Mouse (Mus musculus): ENCODE results near the gene Prr5l.

Gene Prr5l

DNA sequence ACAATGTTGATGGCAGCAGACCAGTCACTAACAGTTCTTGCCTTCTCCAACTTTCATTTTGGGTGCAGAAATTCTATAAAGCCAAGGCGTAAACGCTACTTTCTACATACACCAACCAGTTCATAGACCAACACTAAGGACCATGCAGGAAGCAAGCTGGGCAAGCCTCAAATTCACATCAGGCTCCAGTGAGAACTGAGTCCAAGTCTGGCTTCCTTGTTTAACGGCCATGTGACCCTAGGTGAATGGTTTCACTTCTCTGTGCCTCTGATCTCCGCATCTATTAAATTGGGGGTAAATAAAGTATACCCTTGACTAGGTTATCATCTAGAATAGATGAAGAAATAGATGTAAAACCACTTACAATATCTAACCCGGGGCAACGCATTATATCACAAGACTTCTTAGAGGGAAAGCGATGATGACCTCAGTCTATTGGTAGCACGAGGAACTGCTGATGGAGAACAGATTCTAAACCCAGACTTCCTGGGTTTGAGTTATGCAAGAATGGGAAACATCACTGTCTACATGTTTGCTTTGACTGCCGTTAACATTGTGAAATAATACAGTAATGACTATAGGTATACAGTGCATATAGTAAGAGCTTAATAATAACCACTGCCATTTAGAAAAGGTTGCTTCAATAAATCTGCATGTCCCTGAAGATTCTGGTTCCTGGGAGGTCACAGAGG, 1.2 kb downstream of the Prr5l start:
- no peak for ATAC-seq (ENCODE audit: low TSS enrichment)

DNA sequence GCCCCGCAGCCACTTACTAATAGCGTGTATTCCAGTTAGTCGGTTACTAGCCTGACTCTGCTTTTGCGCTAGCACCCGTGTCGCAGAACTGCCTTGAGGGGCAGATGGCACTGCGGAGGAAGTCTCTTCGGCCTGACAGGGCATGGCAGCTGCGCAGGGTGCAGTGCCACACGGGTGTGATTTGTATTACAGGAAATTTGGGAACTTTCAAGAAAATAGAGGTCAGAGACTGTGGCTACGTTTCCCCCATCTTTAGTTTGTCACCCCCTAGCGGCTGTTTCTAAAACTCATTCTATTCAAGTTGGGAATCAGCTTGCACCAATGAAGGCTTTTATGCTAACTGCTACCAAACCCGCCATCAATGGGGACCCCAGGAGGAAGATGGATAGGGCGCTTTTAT, 11.6 kb downstream of the Prr5l start:
- peak; percentile 89 for ATAC-seq (ENCODE audit: low TSS enrichment)

GRCm38 (mm10) chr2:101868683-101869082, 14.1 kb downstream of the Prr5l start:
- no peak for ATAC-seq (ENCODE audit: low TSS enrichment)

DNA sequence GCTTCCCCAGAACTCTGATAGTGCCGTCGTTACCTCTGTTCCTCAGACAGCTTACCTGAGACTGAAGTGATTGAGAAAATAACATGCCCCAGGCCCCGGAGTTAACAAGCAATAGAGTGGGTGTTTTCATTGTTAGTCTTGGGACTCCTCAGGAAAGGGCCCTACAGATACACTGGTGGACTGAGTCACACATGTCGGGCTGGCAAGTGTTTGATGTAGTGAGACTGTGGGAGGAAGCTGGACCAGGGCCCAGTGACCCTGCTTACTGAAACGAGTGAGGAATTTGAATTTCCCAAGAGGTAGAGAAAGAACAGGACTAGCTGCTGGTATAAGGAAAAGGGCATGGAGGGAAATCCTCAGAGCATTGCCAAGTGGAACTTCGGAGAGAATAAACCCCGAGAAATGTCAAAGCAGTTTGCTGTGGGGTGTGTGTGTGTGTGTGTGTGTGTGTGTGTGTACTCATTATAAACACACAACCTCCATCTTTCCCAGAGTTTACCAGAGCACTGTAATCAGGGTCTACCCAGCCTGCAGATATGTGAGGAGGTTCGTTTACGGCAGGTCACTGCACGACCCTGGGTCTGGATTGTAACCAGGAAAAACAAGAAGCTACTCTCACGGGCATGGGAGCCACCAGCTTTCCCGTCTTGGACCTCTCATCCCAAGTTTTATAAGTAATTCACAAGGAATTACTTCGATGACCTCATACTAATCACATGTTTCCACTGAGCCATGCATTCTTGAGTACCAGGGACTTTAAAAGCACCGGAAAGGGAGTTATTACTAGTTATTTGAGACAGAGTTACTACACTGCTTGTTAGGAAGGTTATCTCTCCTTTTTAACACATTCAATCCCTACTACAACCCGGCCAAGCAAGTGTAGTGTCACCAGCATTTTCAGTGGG, 20.4 kb downstream of the Prr5l start:
- ATAC-seq (ENCODE audit: low TSS enrichment) = no peak

DNA sequence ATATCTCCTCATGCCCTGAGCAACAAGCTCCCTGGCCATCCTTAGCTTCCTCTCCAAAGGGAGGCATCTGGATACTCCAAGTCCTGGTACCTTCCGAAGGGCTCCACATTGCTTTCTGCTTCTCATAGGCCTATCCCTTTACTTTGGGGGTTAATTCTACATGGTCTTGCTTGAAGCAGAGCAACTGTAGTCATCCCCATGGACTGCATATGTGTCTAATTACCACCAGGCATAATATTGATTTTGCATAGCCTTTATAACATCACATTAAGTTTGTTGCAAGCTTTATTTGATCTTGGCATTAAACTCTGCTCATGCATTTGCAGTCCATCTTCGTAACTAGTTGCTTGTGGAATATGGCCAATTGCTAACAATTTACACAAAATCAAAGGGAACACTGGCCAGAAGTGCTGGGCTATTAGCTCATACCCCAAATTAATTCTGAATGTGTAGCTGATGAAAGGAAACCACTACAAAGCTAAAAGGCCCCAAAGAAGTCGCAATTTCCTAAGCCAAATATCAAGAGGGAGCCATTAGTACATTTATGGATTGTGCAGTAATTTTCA, 21.8 kb downstream of the Prr5l start:
- no peak for ATAC-seq (ENCODE audit: low TSS enrichment)

DNA sequence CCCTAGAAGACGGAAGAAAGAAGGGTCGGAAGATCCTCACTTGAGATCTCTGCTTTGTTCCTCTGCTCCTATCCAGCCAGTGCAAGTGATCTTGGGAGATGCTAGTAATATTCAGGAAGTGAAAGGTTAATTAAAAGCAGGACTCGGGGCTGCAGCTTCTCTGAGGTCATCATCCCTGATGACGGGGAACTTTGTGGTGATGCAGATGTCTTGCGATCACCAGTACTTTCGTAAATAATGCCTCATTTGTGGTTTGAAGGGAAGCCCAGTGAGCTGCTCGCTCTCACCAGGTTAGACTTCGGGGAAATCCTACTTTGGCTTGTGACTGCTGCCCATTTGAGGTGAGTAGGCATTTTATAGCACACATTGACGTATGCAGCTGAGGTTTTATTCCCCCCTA, 26.7 kb downstream of the Prr5l start:
- ATAC-seq (ENCODE audit: low TSS enrichment) = no peak

DNA sequence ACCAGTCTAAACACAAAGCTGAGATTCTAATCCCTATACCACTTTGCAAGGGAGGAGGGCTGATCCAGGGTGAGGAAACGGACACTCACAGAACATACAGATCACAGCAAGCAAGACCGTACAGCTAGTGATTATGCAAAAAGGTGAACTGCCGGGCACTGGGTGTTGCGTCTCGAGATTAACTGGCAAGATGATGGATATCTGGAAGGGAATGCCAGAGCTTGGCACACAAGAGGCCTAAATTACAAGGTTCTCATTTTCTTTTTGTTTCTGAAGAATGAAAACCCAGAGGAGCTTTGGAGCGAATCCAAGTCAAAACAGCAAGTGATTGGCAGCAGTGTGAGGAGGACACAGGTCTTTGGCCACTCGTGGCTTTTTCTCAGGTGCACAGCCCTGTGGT, 28.0 kb downstream of the Prr5l start:
- no peak for ATAC-seq (ENCODE audit: low TSS enrichment)

DNA sequence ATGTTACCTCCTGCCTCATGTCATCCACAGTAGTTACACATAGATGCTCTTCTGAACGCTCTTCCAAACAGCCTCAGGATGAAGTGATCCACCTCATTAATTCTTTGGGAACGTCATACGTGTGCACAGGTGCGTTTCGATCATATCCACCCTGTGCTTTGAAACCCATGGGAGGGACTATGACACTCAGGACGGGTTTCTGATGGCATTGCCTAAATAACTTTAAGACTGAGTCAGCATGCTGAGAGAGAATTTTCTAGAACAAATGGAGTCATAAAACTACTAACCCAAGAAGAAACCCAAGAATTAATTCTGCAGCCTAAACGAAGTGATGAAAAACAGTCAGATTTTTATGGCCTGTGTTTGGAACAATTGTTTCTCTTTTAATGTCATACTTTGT, 40.1 kb downstream of the Prr5l start:
- no peak for ATAC-seq (ENCODE audit: low TSS enrichment)

- ATAC-seq (ENCODE audit: low TSS enrichment) = no peak
These were observed 47.9 kb downstream of the Prr5l start for GRCm38 (mm10) chr2:101834816-101835523.

DNA sequence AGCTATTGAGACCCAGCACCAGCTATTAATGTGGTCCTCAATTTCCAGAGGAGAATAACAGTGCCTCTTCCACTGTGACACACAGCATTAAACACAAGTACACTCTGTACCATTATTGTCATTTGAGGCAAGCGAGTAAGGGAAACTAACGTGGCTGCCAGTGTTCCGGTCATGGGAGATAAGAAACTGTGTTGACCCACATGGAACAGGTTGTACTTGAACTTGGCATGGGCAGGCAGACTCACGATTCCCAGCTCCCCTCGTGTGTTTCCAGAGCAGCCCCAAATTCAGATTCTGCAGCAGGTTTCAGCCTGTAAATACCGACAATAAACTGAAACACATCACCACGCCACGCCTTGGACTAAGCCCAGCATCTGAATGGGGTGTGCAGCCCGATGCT, 50.5 kb downstream of the Prr5l start:
- no peak for ATAC-seq (ENCODE audit: low TSS enrichment)

DNA sequence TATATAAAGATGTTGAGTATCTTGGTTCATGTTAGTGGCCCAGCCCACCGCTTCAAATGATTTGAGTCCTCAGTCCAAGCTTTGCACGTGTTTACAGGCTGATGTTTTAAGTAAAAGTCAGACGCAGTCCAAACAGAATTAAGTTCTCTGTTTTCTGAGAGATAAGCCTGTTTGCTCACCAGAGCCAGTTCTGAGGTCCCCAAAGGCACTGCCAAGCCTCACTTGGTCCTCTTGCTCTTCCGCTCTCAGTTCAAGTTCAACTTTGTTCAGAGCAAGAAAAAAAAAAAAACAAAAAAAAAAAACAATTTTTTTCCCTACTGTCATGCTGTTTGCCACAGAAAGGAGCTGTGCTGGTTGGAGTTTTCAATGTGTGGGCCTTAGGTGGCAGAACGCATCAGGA, 51.0 kb downstream of the Prr5l start:
- ATAC-seq (ENCODE audit: low TSS enrichment) = no peak

GRCm38 (mm10) chr2:101830186-101830915, 52.5 kb downstream of the Prr5l start:
- ATAC-seq (ENCODE audit: low TSS enrichment) = no peak

DNA sequence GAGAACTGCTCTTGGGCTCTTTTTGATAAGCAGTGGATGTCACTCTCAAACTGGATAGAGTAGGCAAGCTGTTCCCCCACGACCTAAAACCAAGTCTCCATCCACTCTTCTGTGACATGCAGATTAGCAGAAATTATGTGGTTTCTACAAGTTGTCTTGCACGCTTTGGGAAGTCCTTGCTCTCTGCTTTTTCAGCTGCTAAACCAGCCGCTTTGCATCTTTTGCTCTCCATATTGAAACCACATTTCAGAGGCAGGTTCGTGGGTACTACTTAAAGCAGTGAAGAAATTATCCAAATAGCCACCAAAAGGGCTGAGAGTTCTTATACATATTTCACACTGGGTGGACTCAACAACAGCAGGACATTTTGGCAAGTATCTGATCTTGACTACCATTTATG, 53.8 kb downstream of the Prr5l start:
- no peak for ATAC-seq (ENCODE audit: low TSS enrichment)

- no peak; the same call in 1 of the 2 replicates for ATAC-seq (ENCODE audit: low TSS enrichment)
These were observed 54.7 kb downstream of the Prr5l start for GRCm38 (mm10) chr2:101828057-101828643.

- no peak for ATAC-seq (ENCODE audit: low TSS enrichment)
These were observed 55.2 kb downstream of the Prr5l start for GRCm38 (mm10) chr2:101827626-101828025.

DNA sequence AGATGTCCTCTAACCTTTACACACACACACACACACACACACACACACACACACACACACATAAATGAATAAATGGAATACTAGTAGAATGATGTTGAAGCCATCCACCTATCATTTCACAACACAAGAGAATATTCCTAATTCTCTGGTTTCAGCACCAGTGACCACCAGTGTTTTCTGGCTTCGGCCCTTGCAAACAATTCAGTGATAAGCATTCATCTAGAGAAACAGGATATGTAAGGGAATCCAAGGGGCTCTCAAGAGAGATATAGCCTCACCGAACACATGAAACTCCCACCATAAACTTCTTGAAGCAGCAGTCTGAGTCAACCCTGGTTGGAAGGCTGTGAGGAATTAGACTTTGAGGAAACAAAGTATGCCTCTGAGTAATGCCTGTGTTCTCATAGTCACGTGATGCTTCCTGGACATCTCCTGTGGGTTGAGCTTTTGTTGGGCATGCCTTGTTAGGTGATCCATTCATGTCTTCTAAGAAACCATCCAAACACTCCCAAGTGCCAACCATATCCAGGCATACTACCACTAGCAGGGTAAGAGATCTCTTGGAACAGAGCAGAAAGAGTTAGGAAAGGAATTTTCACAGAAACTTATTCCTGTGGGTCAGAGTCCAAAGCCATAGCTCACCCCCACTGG, 55.8 kb downstream of the Prr5l start:
- no peak for ATAC-seq (ENCODE audit: low TSS enrichment)

GRCm38 (mm10) chr2:101826186-101826707, 56.6 kb downstream of the Prr5l start:
- no peak for ATAC-seq (ENCODE audit: low TSS enrichment)

GRCm38 (mm10) chr2:101825226-101826120, 57.4 kb downstream of the Prr5l start:
- no peak for ATAC-seq (ENCODE audit: low TSS enrichment)

DNA sequence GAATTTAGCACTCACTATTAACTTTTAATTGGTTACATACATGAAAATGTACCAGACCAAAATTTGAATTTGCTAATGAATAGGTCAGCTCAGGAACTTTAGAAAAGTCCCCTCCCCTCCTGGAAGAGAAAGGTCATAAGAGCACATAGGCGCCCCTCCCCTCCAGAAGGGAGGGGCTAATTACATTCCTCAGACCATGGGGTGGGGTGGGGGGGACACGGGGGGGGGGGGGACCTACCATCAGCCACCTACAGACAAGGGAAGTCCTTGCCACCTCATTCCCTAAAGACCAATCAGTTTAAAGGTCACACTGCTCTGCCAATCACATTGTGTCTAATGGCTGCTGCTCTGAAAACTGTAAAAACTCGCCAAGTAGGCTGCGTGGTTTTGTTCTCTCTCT, 59.0 kb downstream of the Prr5l start:
- ATAC-seq (ENCODE audit: low TSS enrichment) = no peak

Measured in frontal cortex, adult (tissue).